Mouse (Mus musculus): ENCODE data around the gene Lipt2. TPM values are rescaled to one million over a fixed set of nuclear protein-coding genes. Genes with fewer than 3 reads are reported as not detected.

Gene Lipt2
- polyA plus RNA-seq, 1 experiment from 2014 or later: 9.1 TPM

DNA sequence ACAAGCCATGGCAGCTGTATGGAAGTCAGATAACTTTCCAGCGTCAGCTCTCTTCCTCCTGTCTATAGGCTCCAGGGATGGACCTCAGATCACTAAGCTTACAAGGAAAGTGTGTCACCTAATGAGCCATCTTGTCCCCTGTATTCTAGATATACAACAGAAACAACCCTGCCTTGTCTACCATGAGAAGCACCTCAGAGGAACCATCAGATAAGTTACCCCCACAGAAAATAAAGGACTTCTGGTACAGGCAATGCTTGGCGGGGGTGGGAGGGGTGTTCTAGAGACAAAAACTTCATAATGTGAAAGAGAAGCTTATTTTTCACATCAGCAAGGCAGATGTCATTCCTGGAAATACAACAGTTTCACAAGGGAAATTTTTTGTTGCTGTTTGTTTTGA is 47.1 kb downstream of the Lipt2 start:
- WGBS: 92% methylated on average over 2 of the region's 2 CpGs
- Histone ChIP-seq H3K4me3 (ENCODE audit: low read depth, low read length) (no peak overlapping the region), H3K4me2 (replicated peaks; ENCODE audit: low read depth) (no peak overlapping the region), H3K27me3 (replicated peaks; ENCODE audit: control insufficient read depth, insufficient read depth, low read length) (no peaks in the 10 kb centered on the region), H3K36me3 (ENCODE audit: control insufficient read depth, insufficient read depth) (no peaks in the 10 kb centered on the region), H3K27ac (ENCODE audit: low read depth, low read length) (no peak overlapping the region), H3K9me3 (ENCODE audit: control insufficient read depth) (no peaks in the 10 kb centered on the region), H3K9ac (ENCODE audit: low read depth, low read length) (no peak overlapping the region), H3K4me1 (replicated peaks; ENCODE audit: control insufficient read depth, insufficient read depth, low read length) (no peaks in the 10 kb centered on the region)
- ATAC-seq: no peak
- no peak for TF ChIP-seq CTCF (IDR thresholded peaks at IDR 0.05; ENCODE audit: low read depth)

DNA sequence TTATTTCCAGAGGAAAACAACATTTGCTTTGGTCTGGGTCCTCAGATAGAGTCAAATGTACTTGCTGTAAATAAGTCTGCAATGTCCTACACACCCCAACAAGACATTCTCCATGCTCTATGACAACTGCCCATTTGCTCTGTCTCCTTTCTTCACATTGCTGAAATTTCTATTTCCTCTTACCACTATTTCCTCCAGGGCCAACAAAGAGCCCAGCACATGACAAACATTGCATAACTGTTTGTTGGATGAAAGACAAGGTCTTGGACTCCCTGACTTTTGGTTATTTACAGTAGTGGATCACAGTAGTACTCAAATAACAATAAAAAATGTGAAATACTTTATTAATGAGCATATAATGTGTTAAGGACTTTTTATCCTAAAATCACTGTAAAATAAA is 48.8 kb downstream of the Lipt2 start:
- Histone ChIP-seq H3K9ac (ENCODE audit: low read depth, low read length) (no peak overlapping the region), H3K36me3 (ENCODE audit: control insufficient read depth, insufficient read depth) (no peaks in the 10 kb centered on the region), H3K4me3 (ENCODE audit: low read depth, low read length) (no peak overlapping the region), H3K4me2 (replicated peaks; ENCODE audit: low read depth) (no peak overlapping the region), H3K9me3 (ENCODE audit: control insufficient read depth) (no peaks in the 10 kb centered on the region), H3K4me1 (replicated peaks; ENCODE audit: control insufficient read depth, insufficient read depth, low read length) (no peaks in the 10 kb centered on the region), H3K27ac (ENCODE audit: low read depth, low read length) (no peak overlapping the region), H3K27me3 (replicated peaks; ENCODE audit: control insufficient read depth, insufficient read depth, low read length) (no peaks in the 10 kb centered on the region)
- no peak for TF ChIP-seq CTCF (IDR thresholded peaks at IDR 0.05; ENCODE audit: low read depth)
- ATAC-seq: no peak

Other genes starting within 250 kb of the Lipt2 start
- 1.9 and 2.1 TPM in 2 replicates for gene Rnf169, start 178.8 kb upstream of the Lipt2 start, polyA plus RNA-seq (2015; fragmentation: Nextera tagmentation; extraction: Ambion mirVana)
- 1.0 and 1.2 TPM in 2 replicates for gene Chrdl2, start 153.1 kb upstream of the Lipt2 start, polyA plus RNA-seq (2015; fragmentation: Nextera tagmentation; extraction: Ambion mirVana)
- gene Pold3, start 37.7 kb upstream of the Lipt2 start, polyA plus RNA-seq (2015; fragmentation: Nextera tagmentation; extraction: Ambion mirVana): 18.3 and 22.1 TPM in 2 replicates
- 28.9 TPM in 2 replicates for gene Kcne3, start 17.2 kb downstream of the Lipt2 start, polyA plus RNA-seq (2015; fragmentation: Nextera tagmentation; extraction: Ambion mirVana)
- gene Pgm2l1, start 68.1 kb downstream of the Lipt2 start, polyA plus RNA-seq (2015; fragmentation: Nextera tagmentation; extraction: Ambion mirVana): 1.0 and 1.3 TPM in 2 replicates
- 0.67 and 1.6 TPM in 2 replicates for gene P4ha3, start 126.2 kb downstream of the Lipt2 start, polyA plus RNA-seq (2015; fragmentation: Nextera tagmentation; extraction: Ambion mirVana)
- 4.5 and 5.7 TPM in 2 replicates for gene C2cd3, start 213.0 kb downstream of the Lipt2 start, polyA plus RNA-seq (2015; fragmentation: Nextera tagmentation; extraction: Ambion mirVana)
- gene Ppme1, start 213.0 kb downstream of the Lipt2 start, polyA plus RNA-seq (2015; fragmentation: Nextera tagmentation; extraction: Ambion mirVana): 22.7 and 23.5 TPM in 2 replicates